Mouse (Mus musculus): ENCODE results near the gene N4bp1.

GRCm38 (mm10) chr8:86845875-86846274 is 39.2 kb downstream of the N4bp1 start:
- TF ChIP-seq USF2 (conservative IDR thresholded peaks at IDR 0.05; ENCODE audit: low read depth, low read length) (no peak), CTCF (conservative IDR thresholded peaks at IDR 0.05 in 1 of 2, IDR thresholded peaks at IDR 0.05 in 1 of 2; ENCODE audit: low read depth in 2 of 2, low read length in 2 of 2) (no peak), MXI1 (IDR thresholded peaks at IDR 0.05; ENCODE audit: low read depth, low read length) (no peak), MAX (IDR thresholded peaks at IDR 0.05; ENCODE audit: low read length) (no peak), JUND (conservative IDR thresholded peaks at IDR 0.05; ENCODE audit: low read depth, low read length) (no peak), SMC3 (IDR thresholded peaks at IDR 0.05; ENCODE audit: low read depth, low read length) (no peak), IRF4 (IDR thresholded peaks at IDR 0.05; ENCODE audit: low read depth, low read length) (no peak), KAT2A (IDR thresholded peaks at IDR 0.05; ENCODE audit: insufficient replicate concordance, low read length) (no peak), MAFK (IDR thresholded peaks at IDR 0.05; ENCODE audit: insufficient replicate concordance, low read length) (no peak)

All from CH12.LX (cell line).